23 mouse cellular contexts compared by ENCODE assay signal in the genomic region with DNA sequence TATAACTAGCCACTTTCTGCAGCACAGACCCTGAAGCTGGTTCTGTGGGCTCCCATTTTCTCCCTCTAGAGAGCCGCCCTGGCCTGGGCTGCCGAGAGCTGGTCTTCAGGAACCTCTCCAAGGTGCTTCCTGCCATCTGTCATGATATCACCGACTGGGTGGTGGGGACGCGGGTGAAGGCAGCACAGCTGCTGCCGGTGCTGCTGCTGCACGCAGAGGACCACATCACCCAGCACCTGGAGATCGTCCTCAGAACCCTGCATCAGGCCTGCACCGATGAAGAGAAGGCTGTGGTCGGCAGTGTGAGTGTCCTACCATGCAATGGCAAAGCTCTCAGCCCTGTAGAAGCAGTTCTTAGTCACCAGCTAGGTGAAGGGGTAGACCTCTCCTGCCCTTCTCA. TPM values are rescaled to one million over a fixed set of nuclear protein-coding genes. Genes with fewer than 3 reads are reported as not detected.
DNase-seq lines count a peak whose midpoint lies in the region; ATAC-seq and TF ChIP-seq lines count a peak whose summit lies in the region.
"Had no signal": no experiment of that assay in that cellular context is flagged by ENCODE, and none has a peak within 500 bp of the region (broad histone marks: within the 10 kb centered on the region; RNA-seq: fewer than 3 reads in every experiment).

No protein-coding gene starts in this region.

- H3K4me3 ChIP-seq in hindbrain, postnatal 0 days (ENCODE audit: low read length) = no peak overlapping the region
- H3K4me3 ChIP-seq: embryonic facial prominence, embryonic 15.5 days; forebrain, embryonic 12.5 days; heart, embryonic 10.5 days; hindbrain, embryonic 15.5 days; limb, embryonic 15.5 days had no signal

- no peak overlapping the region for H3K27ac ChIP-seq in hindbrain, postnatal 0 days
- H3K27ac ChIP-seq: embryonic facial prominence, embryonic 15.5 days; forebrain, embryonic 12.5 days; heart, embryonic 10.5 days; hindbrain, embryonic 15.5 days; limb, embryonic 15.5 days; macrophage had no signal

- peaks cover 8% of the 10 kb centered on the region for H3K36me3 ChIP-seq in hindbrain, postnatal 0 days (ENCODE audit: insufficient read depth, low read length)

- peak; percentile 91 to 94 for ATAC-seq in hematopoietic stem cell, adult 5-6 weeks (replicated peaks in 1 of 2; ENCODE audit: insufficient read depth in 1 of 2, low FRiP score in 2 of 2, low TSS enrichment in 1 of 2, low read depth in 1 of 2, poor library complexity in 2 of 2, severe bottlenecking in 2 of 2)
- ATAC-seq in hindbrain, postnatal 0 days = no peak
- ATAC-seq: midbrain, embryonic 16.5 days had no signal

- WGBS in hindbrain, postnatal 0 days = 88% methylated on average over 10 of the region's 10 CpGs

- DNase-seq in spleen, postnatal 36 days (ENCODE audit: low spot score in 2 of 2) = peak; percentile 16 to 22
- no peak for DNase-seq in spleen, adult 18-20 months
- peak; percentile 71 to 78 for DNase-seq in thymus, adult 18-20 months
- DNase-seq in layer of hippocampus, adult 9-11 months = no peak
- no peak for DNase-seq in hindbrain, postnatal 0 days (ENCODE audit: low spot score)
- DNase-seq in embryo, embryonic 9.5 days (ENCODE audit: extremely low spot score) = no peak
- DNase-seq in lung, postnatal 14 days = no peak
- DNase-seq: adrenal gland, postnatal 14 days; cerebellum, adult 2 months; gastrocnemius, postnatal 14 days; heart, postnatal 14 days; kidney, adult 11 months; kidney, postnatal 10 days; lung, embryonic 14.5 days; right cerebral cortex, adult 18-20 months had no signal

- no peaks in the 10 kb centered on the region for H3K4me1 ChIP-seq in hindbrain, postnatal 0 days (ENCODE audit: insufficient read depth, low read length)
- H3K4me1 ChIP-seq: embryonic facial prominence, embryonic 15.5 days; forebrain, embryonic 12.5 days; hindbrain, embryonic 15.5 days; limb, embryonic 15.5 days had no signal

- TF ChIP-seq CTCF in hindbrain, postnatal 0 days (IDR thresholded peaks at IDR 0.05; ENCODE audit: low read depth) = no peak

- no peaks in the 10 kb centered on the region for H3K9me3 ChIP-seq in hindbrain, postnatal 0 days (ENCODE audit: low read length)
- H3K9me3 ChIP-seq: embryonic facial prominence, embryonic 15.5 days; forebrain, embryonic 12.5 days; heart, embryonic 10.5 days; hindbrain, embryonic 15.5 days; limb, embryonic 15.5 days had no signal

- no peaks in the 10 kb centered on the region for H3K27me3 ChIP-seq in hindbrain, postnatal 0 days (ENCODE audit: insufficient read depth, low read length)
- H3K27me3 ChIP-seq: embryonic facial prominence, embryonic 15.5 days; forebrain, embryonic 12.5 days; hindbrain, embryonic 15.5 days; limb, embryonic 15.5 days had no signal

- H3K4me2 ChIP-seq in hindbrain, postnatal 0 days (ENCODE audit: low read depth, low read length) = no peak overlapping the region
- H3K4me2 ChIP-seq: embryonic facial prominence, embryonic 15.5 days; forebrain, embryonic 12.5 days; hindbrain, embryonic 15.5 days; limb, embryonic 15.5 days; lung, embryonic 14.5 days had no signal

- no peak overlapping the region for H3K9ac ChIP-seq in hindbrain, postnatal 0 days (replicated peaks; ENCODE audit: low read length)
- H3K9ac ChIP-seq: embryonic facial prominence, embryonic 15.5 days; forebrain, embryonic 12.5 days; hindbrain, embryonic 15.5 days; limb, embryonic 15.5 days; lung, embryonic 14.5 days had no signal

RNA-seq across cellular contexts. Expression of gene Dnaaf5, which starts 11.6 kb away (rescaled TPM):
- total RNA-seq in hematopoietic stem cell, adult 5-6 weeks (2017) = 6.6 and 11.4 TPM in 2 replicates
- 12.8 and 16.3 TPM in 2 replicates for total RNA-seq in hindbrain, postnatal 0 days (2014; rRNA removed)
- polyA plus RNA-seq in hindbrain, postnatal 0 days (2015; fragmentation: Nextera tagmentation; extraction: Ambion mirVana) = 1.8 and 2.2 TPM in 2 replicates

RNA-seq across cellular contexts. Expression of gene Prkar1b, which starts 11.8 kb away (rescaled TPM):
- 0.13 TPM in 1 of 2 replicates, not detected in the other for total RNA-seq in hematopoietic stem cell, adult 5-6 weeks (2017)
- 264 and 274 TPM in 2 replicates for total RNA-seq in hindbrain, postnatal 0 days (2014; rRNA removed)
- 297 and 322 TPM in 2 replicates for polyA plus RNA-seq in hindbrain, postnatal 0 days (2015; fragmentation: Nextera tagmentation; extraction: Ambion mirVana)

RNA-seq across cellular contexts. Expression of gene Sun1, which starts 38.8 kb away (rescaled TPM):
- 39.6 and 42.5 TPM in 2 replicates for total RNA-seq in hematopoietic stem cell, adult 5-6 weeks (2017)
- total RNA-seq in hindbrain, postnatal 0 days (2014; rRNA removed) = 52.7 and 78.5 TPM in 2 replicates
- 33.9 and 36.2 TPM in 2 replicates for polyA plus RNA-seq in hindbrain, postnatal 0 days (2015; fragmentation: Nextera tagmentation; extraction: Ambion mirVana)

Comparison
In these comparisons a context has a peak if more than half of its experiments do, and no peak if none do; other contexts are left out.
1. DNase-seq: peak in spleen, postnatal 36 days (2 of 2) and thymus, adult 18-20 months (2 of 2); none in spleen, adult 18-20 months (0 of 2), layer of hippocampus, adult 9-11 months (single experiment), hindbrain, postnatal 0 days (single experiment), embryo, embryonic 9.5 days (single experiment) and lung, postnatal 14 days (single experiment).
2. RNA of gene Prkar1b, which starts 11.8 kb away (total RNA-seq): 264 to 274 TPM in hindbrain, postnatal 0 days; 0.13 TPM in hematopoietic stem cell, adult 5-6 weeks; every median in the first group is over 100 times any median in the second.